Mouse (Mus musculus) liver, embryonic 14.5 days (tissue): ENCODE measurements at regions not wholly inside any gene's neighbourhood (a gene's known extent, or its start where the extent isn't known, plus 50 kb on each side); places are given as distances from the start of the nearest gene placed in this dataset.

Source experiments
- ATAC-seq: fragments of 200-750 bp; cut with Nextera tagmentation; 2 replicates; pipeline ENCODE4 v1.8.0; 2017; ENCODE audit warnings: moderate number of reproducible peaks, mild to moderate bottlenecking, moderate library complexity; ENCODE audit not compliant: insufficient read depth
- DNase-seq, 3 experiments: peaks; one replicate each; pipeline ENCODE4 v3.0.0-alpha.2; 2012 to 2013; ENCODE audit warnings: low read depth in 3 of 3, low spot score in 3 of 3
- H3K27ac ChIP-seq: fragments of 300-500 bp; sonication (generic); 2 replicates; pipeline ENCODE4 v1.5.1; 2014; ENCODE audit warnings: moderate library complexity, mild to moderate bottlenecking, control low read depth, inconsistent platforms
- H3K27me3 ChIP-seq: fragments of 300-500 bp; sonication (generic); 2 replicates; pipeline ENCODE4 v1.6.1; 2014; ENCODE audit warnings: mild to moderate bottlenecking, low read length, moderate library complexity; ENCODE audit not compliant: control insufficient read depth, insufficient read depth
- H3K36me3 ChIP-seq: fragments of 300-500 bp; sonication (generic); replicated peaks from 2 replicates; pipeline ENCODE4 v1.6.1; 2014; ENCODE audit warnings: low read depth; ENCODE audit not compliant: control insufficient read depth, insufficient read depth
- H3K4me1 ChIP-seq, 2 experiments: fragments of 200-500 bp in 1 of 2; fragments of 300-500 bp in 1 of 2; sonication (generic) in 1 of 2; replicated peaks; 2 replicates each; pipeline ENCODE4 v1.6.1; 2012 to 2014; ENCODE audit warnings: antibody characterized with exemption in 1 of 2, inconsistent platforms in 1 of 2, low read length in 1 of 2; ENCODE audit not compliant: control insufficient read depth in 2 of 2, insufficient read depth in 2 of 2
- H3K4me2 ChIP-seq: fragments of 300-500 bp; sonication (generic); 2 replicates; pipeline ENCODE4 v1.6.1; 2014; ENCODE audit warnings: low read depth, mild to moderate bottlenecking, control low read depth, moderate library complexity
- H3K4me3 ChIP-seq, 2 experiments: fragments of 200-500 bp in 1 of 2; fragments of 300-500 bp in 1 of 2; sonication (generic) in 1 of 2; 2 replicates each; pipeline ENCODE4 v1.5.1; 2012 to 2014; ENCODE audit warnings: low read depth in 2 of 2, low read length in 2 of 2, mild to moderate bottlenecking in 2 of 2, control low read depth in 1 of 2, inconsistent platforms in 1 of 2, moderate library complexity in 1 of 2; ENCODE audit not compliant: insufficient read depth in 1 of 2
- H3K9ac ChIP-seq: fragments of 300-500 bp; sonication (generic); replicated peaks from 2 replicates; pipeline ENCODE4 v1.6.1; 2014; ENCODE audit warnings: mild to moderate bottlenecking, control low read depth, moderate library complexity
- H3K9me3 ChIP-seq: fragments of 300-500 bp; sonication (generic); 2 replicates; pipeline ENCODE4 v1.6.1; 2016; ENCODE audit warnings: low read length, mixed read lengths; ENCODE audit not compliant: control insufficient read depth
- CTCF ChIP-seq: IDR thresholded peaks from 2 replicates; pipeline ENCODE4 v1.5.1; 2016; ENCODE audit warnings: antibody characterized with exemption, low read depth, control low read depth
- EP300 ChIP-seq: IDR thresholded peaks from 2 replicates; pipeline ENCODE4 v1.6.1; 2016; ENCODE audit warnings: antibody characterized with exemption, low read depth
- WGBS: fragments of 180-500 bp; shearing (Covaris S2); extraction: QIAGEN DNeasy Blood & Tissue Kit; methylation state at CpG from one replicate; pipeline ENCODE4 v1.1.7; 2014; ENCODE audit not compliant: insufficient replicate concordance; 5-methylcytosine and 5-hydroxymethylcytosine counted together

- DNase-seq = no peak
- H3K4me3 ChIP-seq = no peak overlapping the region
- no peaks in the 10 kb centered on the region for H3K9me3 ChIP-seq
- no peaks in the 10 kb centered on the region for H3K27me3 ChIP-seq
- TF ChIP-seq CTCF = no peak
- no peak for TF ChIP-seq EP300
- no peaks in the 10 kb centered on the region for H3K4me1 ChIP-seq
- no peak for ATAC-seq
- H3K4me2 ChIP-seq = no peak overlapping the region
- 59% methylated on average over 9 of the region's 9 CpGs for WGBS
- H3K9ac ChIP-seq = no peak overlapping the region
- H3K27ac ChIP-seq = no peak overlapping the region
- H3K36me3 ChIP-seq = no peaks in the 10 kb centered on the region
Measured at GRCm38 (mm10) chr2:131744957-131745356, 114.6 kb downstream of the Erv3 start.

DNA sequence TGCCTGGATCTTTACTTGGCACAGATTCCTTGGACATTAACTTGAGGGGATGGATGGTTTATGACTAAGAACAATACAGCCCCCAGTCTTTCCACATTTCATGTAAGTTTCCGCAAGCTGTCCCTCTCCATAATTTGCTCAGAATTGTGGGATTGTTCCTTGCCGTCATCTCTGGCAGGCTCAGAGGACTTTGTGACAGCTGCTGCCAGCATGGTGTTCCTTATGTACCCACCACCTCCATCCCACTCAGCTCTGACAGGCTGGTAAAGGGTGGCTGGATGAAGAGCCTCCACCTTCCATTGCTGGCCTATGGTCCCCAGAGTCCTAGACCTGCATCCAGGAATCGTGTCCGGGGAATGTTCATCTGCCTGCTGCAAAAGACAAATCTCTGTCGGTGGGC, 119.1 kb downstream of the Erv3 start:
- no peaks in the 10 kb centered on the region for H3K4me1 ChIP-seq
- no peaks in the 10 kb centered on the region for H3K36me3 ChIP-seq
- ATAC-seq (no peak), DNase-seq (no peak)
- no peak overlapping the region for H3K4me2 ChIP-seq
- H3K4me3 ChIP-seq = no peak overlapping the region
- H3K27me3 ChIP-seq = no peaks in the 10 kb centered on the region
- WGBS = 81% methylated on average over 5 of the region's 5 CpGs
- TF ChIP-seq CTCF (no peak), EP300 (no peak)
- H3K9ac ChIP-seq = no peak overlapping the region
- no peaks in the 10 kb centered on the region for H3K9me3 ChIP-seq
- H3K27ac ChIP-seq = no peak overlapping the region

GRCm38 (mm10) chr2:131739022-131739421, 120.5 kb downstream of the Erv3 start:
- Histone ChIP-seq H3K9ac (no peak overlapping the region), H3K27me3 (no peaks in the 10 kb centered on the region), H3K4me3 (no peak overlapping the region), H3K27ac (no peak overlapping the region), H3K4me2 (no peak overlapping the region), H3K9me3 (no peaks in the 10 kb centered on the region), H3K36me3 (no peaks in the 10 kb centered on the region), H3K4me1 (no peaks in the 10 kb centered on the region)
- TF ChIP-seq EP300 (no peak), CTCF (no peak)
- DNase-seq (no peak), ATAC-seq (no peak)
- 62% methylated on average over 4 of the region's 4 CpGs for WGBS

GRCm38 (mm10) chr2:131734740-131735378, 124.7 kb downstream of the Erv3 start:
- WGBS = 72% methylated on average over 6 of the region's 6 CpGs
- no peaks in the 10 kb centered on the region for H3K4me1 ChIP-seq
- H3K27me3 ChIP-seq = no peaks in the 10 kb centered on the region
- DNase-seq (no peak), ATAC-seq (no peak)
- no peaks in the 10 kb centered on the region for H3K9me3 ChIP-seq
- H3K4me2 ChIP-seq = no peak overlapping the region
- H3K4me3 ChIP-seq = no peak overlapping the region
- TF ChIP-seq EP300 (no peak), CTCF (no peak)
- no peaks in the 10 kb centered on the region for H3K36me3 ChIP-seq
- no peak overlapping the region for H3K9ac ChIP-seq
- no peak overlapping the region for H3K27ac ChIP-seq

DNA sequence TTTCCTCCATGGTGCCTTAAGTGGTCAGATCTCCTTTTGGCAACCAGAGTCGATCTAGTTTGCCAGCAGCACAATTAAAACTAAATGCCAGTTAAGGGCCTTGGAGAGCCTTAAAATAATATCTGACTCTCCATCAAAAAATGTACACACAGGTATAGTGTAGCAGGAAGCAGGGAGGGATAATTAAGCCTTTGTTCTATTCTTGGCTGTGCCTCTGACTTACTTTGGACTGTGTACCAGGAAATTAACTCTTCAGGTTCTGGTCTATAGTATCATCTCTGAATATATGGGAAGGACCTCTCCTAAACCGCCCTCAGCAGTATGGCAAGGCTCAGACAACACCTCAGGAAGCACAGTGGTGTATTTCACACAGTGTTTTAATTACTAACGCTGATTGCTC, 133.0 kb downstream of the Erv3 start:
- no peak overlapping the region for H3K9ac ChIP-seq
- no peak overlapping the region for H3K27ac ChIP-seq
- H3K4me2 ChIP-seq = no peak overlapping the region
- DNase-seq (no peak), ATAC-seq (no peak)
- no peaks in the 10 kb centered on the region for H3K9me3 ChIP-seq
- no peaks in the 10 kb centered on the region for H3K4me1 ChIP-seq
- H3K36me3 ChIP-seq = no peaks in the 10 kb centered on the region
- no peaks in the 10 kb centered on the region for H3K27me3 ChIP-seq
- 57% methylated on average over 3 of the region's 3 CpGs for WGBS
- TF ChIP-seq CTCF (no peak), EP300 (no peak)
- H3K4me3 ChIP-seq = no peak overlapping the region
